Mouse (Mus musculus) cerebellum, adult 2 months (tissue): ENCODE results near the gene Dusp16. TPM values are rescaled to one million over a fixed set of nuclear protein-coding genes. Genes with fewer than 3 reads are reported as not detected.

Experiments
- DNase-seq, 2 experiments: peaks; one replicate each; pipeline ENCODE4 v3.0.0; 2021
- H3K27ac ChIP-seq: fragments of 200-500 bp; 2 replicates; pipeline ENCODE4 v1.5.1; 2012; ENCODE audit warnings: low read length, control low read depth, inconsistent platforms; ENCODE audit not compliant: insufficient read depth
- H3K27me3 ChIP-seq: fragments of 200-500 bp; 2 replicates; pipeline ENCODE4 v1.6.1; 2012; ENCODE audit warnings: inconsistent platforms, mild to moderate bottlenecking, low read length, moderate library complexity; ENCODE audit not compliant: control insufficient read depth, insufficient read depth
- H3K4me1 ChIP-seq: fragments of 200-500 bp; 2 replicates; pipeline ENCODE4 v1.6.1; 2011; ENCODE audit warnings: low read length; ENCODE audit not compliant: control insufficient read depth, insufficient read depth
- H3K4me3 ChIP-seq: fragments of 200-500 bp; replicated peaks from 2 replicates; pipeline ENCODE3; 2011; ENCODE audit warnings: mild to moderate bottlenecking, low read depth, low read length, control low read depth; ENCODE audit not compliant: insufficient read depth
- CTCF ChIP-seq: fragments of 200-500 bp; IDR thresholded peaks from 2 replicates; pipeline ENCODE4 v1.5.1; 2011; ENCODE audit warnings: low read depth, mild to moderate bottlenecking, control low read depth, low read length, moderate library complexity, borderline replicate concordance; ENCODE audit not compliant: insufficient read depth
- POLR2A ChIP-seq: fragments of 200-500 bp; IDR thresholded peaks from 2 replicates; pipeline ENCODE4 v1.6.1; 2011; ENCODE audit warnings: low read length, control low read depth, borderline replicate concordance; ENCODE audit not compliant: insufficient read depth
- WGBS: fragments of 180-500 bp; shearing (Covaris S2); methylation state at CpG from one replicate; pipeline ENCODE4 v1.1.7; 2018; 5-methylcytosine and 5-hydroxymethylcytosine counted together
- polyA plus RNA-seq: library from polyadenylated mRNA; depleted of rRNA; stranded (reverse); fragments of >200 nt; gene quantifications from 2 replicates; pipeline ENCODE4 v1.2.3, GENCODE M21; 2012

The Dusp16 gene
- polyA plus RNA-seq, 1 experiment: 19.8 TPM

DNA sequence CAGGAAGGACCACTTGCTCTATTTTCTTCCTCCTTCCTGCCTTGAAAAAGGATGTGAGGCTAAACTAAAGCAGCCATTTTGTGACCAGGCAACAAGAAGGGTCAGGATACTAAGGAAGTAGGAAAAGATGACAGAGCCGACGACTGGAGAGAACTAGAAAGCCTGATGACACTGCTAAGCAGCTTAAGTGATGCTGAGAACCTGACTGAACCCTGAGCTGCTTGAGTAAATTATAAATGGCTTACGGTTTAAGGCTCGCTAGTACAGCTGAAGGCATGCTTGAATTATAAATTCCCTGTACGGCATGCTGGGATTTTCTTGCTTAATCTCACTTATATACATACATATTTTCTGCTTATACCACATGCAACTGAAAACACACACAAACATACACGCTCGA, 9.5 kb downstream of the Dusp16 start:
- DNase-seq: no peak
- no peak overlapping the region for H3K4me3 ChIP-seq
- WGBS: 94% methylated on average over 7 of the region's 7 CpGs
- TF ChIP-seq CTCF (no peak), POLR2A (no peak)
- peaks cover 3% of the 10 kb centered on the region for H3K4me1 ChIP-seq
- no peak overlapping the region for H3K27ac ChIP-seq
- H3K27me3 ChIP-seq: no peaks in the 10 kb centered on the region

DNA sequence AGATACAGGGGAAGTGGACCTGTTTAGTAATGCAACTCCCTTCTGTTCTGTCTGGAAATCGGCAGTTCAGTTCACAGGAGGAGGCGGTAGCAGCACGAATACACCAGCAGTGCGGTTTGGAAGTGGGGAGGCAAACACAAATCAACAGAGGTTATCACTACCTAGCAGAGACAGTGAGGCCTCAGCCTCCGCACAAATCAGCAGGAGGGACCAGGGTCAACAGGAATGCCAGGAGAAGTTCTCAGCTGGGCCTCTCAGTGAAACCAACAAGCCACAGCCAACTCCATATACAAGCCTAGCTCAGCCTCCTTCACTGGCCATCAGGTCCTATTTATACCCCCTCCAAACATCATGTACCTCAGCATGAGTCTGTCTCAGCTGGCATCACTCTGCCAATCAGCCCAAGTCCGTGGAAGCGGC, 10.9 kb downstream of the Dusp16 start:
- H3K27me3 ChIP-seq: no peaks in the 10 kb centered on the region
- H3K27ac ChIP-seq: 0 out of 2 replicates have a peak overlapping the region, but pooled peaks have one; percentile 20
- peaks cover 6% of the 10 kb centered on the region for H3K4me1 ChIP-seq
- peak; percentile 61 to 63 for DNase-seq
- no peak overlapping the region for H3K4me3 ChIP-seq
- WGBS: 17% methylated on average over 7 of the region's 7 CpGs
- no peak for TF ChIP-seq CTCF
- no peak for TF ChIP-seq POLR2A

DNA sequence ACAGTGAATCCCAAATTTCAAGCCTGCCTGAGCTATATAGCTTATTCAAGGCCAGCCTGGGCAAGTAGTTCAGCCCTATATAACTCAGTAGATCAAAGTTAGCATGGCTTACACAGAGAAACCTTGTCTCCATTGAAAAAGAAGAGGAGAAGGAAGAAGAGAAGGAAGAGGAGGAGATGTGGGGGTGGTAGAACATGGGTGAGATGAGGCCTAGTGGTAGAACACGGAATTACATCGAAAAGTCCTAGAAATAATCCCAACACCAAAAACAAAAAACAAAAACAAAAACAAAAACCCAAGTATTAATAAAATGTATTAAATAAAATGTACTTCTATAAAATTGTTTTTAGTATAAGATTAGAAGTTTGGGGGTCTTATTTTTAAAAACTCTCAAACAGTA, 12.4 kb downstream of the Dusp16 start:
- no peak for TF ChIP-seq CTCF
- TF ChIP-seq POLR2A: no peak

DNA sequence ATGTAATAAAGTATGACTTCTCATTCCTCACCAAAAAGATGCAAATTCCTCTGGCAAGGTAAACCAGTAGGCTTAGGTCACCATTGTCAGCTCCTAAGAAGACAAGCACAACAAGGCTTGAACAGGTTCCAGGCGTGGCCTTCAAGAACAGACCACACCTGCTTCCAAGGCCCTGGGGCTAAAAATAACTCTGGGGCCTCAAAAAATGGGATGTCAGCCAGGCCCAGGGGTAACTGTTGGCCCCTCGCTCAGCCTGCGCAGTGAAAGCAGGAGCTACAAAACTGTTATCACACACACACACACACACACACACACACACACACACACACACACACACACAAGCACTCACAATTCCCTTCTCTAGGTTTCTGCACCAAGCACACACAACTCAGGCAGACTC, 18.5 kb downstream of the Dusp16 start:
- DNase-seq: peak; percentile 65 to 83
- TF ChIP-seq POLR2A (no peak), CTCF (no peak)
- Histone ChIP-seq H3K4me3 (no peak overlapping the region), H3K4me1 (peaks cover 8% of the 10 kb centered on the region), H3K27me3 (no peaks in the 10 kb centered on the region), H3K27ac (peak overlapping the region; percentile 28; the same call in 1 of the 2 replicates)
- 17% methylated on average over 3 of the region's 3 CpGs for WGBS

More for the DNA sequence above, 12.4 kb downstream of the Dusp16 start:
- no peak for DNase-seq
- Histone ChIP-seq H3K27ac (no peak overlapping the region), H3K4me3 (no peak overlapping the region), H3K4me1 (peaks cover 6% of the 10 kb centered on the region), H3K27me3 (no peaks in the 10 kb centered on the region)
- 83% methylated on average over 2 of the region's 2 CpGs for WGBS

DNA sequence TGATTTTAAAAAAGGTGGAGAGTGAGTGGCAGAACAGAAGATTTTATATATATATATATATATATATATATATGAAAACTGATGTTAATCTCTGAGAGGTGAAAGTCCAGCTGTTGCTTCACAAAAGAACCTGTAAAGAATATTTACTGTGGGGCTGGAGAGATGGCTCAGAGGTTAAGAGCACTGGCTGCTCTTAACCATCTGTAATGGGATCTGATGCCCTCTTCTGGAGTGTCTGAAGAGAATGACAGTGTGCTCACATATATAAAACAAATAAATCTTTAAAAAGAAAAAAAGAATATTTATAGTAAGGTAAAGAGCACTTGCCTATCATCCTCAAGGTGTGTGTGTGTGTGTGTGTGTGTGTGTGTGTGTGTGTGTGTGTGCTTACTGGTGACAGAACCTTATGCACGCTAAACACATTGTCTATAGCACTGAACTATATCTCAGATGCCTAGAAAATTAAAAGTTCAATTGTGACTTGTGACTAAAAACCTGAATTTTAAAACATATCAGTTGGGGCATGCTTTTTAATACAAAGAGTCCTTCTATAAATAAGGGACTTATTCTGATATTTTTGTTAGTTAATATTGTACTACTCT, 19.0 kb downstream of the Dusp16 start:
- H3K4me1 ChIP-seq: peaks cover 8% of the 10 kb centered on the region
- H3K4me3 ChIP-seq: no peak overlapping the region
- no peak for DNase-seq
- TF ChIP-seq POLR2A (no peak), CTCF (no peak)
- WGBS: 65% methylated on average over 1 of the region's 1 CpGs
- no peak overlapping the region for H3K27ac ChIP-seq
- no peaks in the 10 kb centered on the region for H3K27me3 ChIP-seq

DNA sequence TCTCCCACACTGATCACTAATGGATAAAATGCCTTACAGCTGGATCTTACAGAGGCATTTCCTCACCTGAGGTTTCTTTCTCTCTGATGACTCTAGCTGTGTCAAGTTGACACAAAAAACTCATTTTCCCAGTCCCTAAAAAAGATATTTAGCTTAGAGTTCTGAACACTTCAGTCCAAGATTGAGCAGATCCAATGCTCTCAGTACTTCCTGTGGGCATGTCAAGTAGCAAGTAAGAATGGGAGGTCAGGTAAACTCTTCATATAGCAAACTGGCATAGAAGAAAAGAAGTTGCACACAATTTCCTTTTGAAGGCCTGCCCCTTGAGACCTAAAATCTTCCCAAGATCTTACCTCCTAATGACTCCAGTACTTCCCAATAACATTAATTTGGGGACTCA, 22.1 kb downstream of the Dusp16 start:
- Histone ChIP-seq H3K4me1 (peaks cover 6% of the 10 kb centered on the region), H3K4me3 (no peak overlapping the region), H3K27ac (no peak overlapping the region), H3K27me3 (no peaks in the 10 kb centered on the region)
- TF ChIP-seq POLR2A: no peak
- TF ChIP-seq CTCF: no peak
- no peak for DNase-seq

DNA sequence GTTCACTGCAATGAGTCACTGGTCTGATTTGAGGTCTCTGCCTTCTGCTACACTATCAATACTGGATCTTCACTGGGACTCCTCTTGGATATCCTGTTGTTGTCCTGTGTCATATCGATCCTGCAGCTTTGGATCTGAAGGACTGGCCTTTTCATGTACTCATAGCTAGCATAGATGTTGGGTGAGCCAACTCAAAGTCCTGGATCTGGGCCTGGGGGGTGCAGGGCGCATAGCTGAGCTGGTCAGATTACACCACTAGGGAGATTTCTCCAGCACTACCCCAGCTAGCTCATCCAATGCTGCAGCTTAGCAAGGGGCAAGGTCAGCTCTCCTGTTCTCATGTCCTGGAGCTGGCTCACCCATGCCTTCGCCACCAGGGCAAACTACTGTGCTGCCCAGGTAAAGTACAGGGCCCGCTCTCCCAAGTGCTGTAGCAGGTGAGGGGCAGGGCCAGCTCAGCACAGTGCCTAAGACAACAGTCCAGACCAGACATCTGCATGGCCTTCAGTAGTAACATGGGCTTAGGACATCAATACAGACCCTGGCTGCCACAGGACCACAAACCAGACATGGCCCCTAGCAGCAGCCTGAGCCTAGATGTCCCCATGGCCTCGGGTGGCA, 27.9 kb downstream of the Dusp16 start:
- Histone ChIP-seq H3K4me1 (peaks cover 8% of the 10 kb centered on the region), H3K27ac (no peak overlapping the region), H3K27me3 (no peaks in the 10 kb centered on the region), H3K4me3 (no peak overlapping the region)
- TF ChIP-seq POLR2A (no peak), CTCF (no peak)
- 89% methylated on average over 5 of the region's 5 CpGs for WGBS
- DNase-seq: peak in 1 of 2 experiments; percentile 20

DNA sequence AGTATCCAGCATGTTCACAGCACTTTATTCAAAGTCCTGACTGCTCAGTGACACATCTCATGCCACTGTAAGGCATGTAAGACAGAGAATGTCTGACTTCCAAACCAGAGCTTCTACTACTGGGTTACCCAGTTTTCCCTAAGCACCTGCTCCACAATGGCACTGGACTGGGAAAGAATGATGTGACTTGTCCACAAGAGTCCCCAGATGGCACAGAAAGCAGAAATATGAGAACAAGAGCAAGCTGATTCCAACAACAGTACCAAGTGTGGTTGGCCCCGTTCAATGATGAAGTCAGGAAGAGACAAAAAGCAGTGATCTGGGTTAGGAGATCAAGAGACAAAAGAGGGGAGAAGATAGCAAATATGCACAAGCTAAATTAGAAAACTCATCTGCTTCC, 29.0 kb downstream of the Dusp16 start:
- no peak overlapping the region for H3K27ac ChIP-seq

More for the DNA sequence above, 29.0 kb downstream of the Dusp16 start:
- peaks cover 8% of the 10 kb centered on the region for H3K4me1 ChIP-seq
- DNase-seq: no peak
- TF ChIP-seq CTCF: no peak
- TF ChIP-seq POLR2A: no peak
- WGBS: 51% methylated on average over 1 of the region's 1 CpGs
- no peak overlapping the region for H3K4me3 ChIP-seq
- H3K27me3 ChIP-seq: no peaks in the 10 kb centered on the region
